Mouse (Mus musculus) heart, embryonic 12.5 days (tissue): ENCODE data around the gene Foxp2. TPM values are rescaled to one million over a fixed set of nuclear protein-coding genes. Genes with fewer than 3 reads are reported as not detected.

Experiments
- microRNA-seq: library from miRNA; unstranded; fragments of <30 nt; microRNA quantifications from one replicate; pipeline ENCODE4, GENCODE M21; 2017
- polyA plus RNA-seq: library from polyadenylated mRNA; unstranded; fragments of >200 nt; fragmentation: Nextera tagmentation; extraction: Ambion mirVana; gene quantifications from 2 replicates; pipeline ENCODE4 v1.2.1, GENCODE M21; 2016

The Foxp2 gene
- polyA plus RNA-seq, 1 experiment from 2014 or later, result 14.5 TPM

Small RNA genes lying within 50 kb of the gene (microRNA-seq; reads per million reads assigned to microRNA genes)
- not detected for gene Gm25470

Other genes with a start within 250 kb of the Foxp2 start
- gene Ppp1r3a, start 146.1 kb upstream of the Foxp2 start, polyA plus RNA-seq, result 5.3 and 5.9 TPM in 2 replicates